Mouse (Mus musculus): ENCODE measurements at regions not wholly inside any gene's neighbourhood (a gene's known extent, or its start where the extent isn't known, plus 50 kb on each side); places are given as distances from the start of the nearest gene placed in this dataset.

GRCm38 (mm10) chr12:110154225-110154962 lies 124.5 kb upstream of the Dio3 start:
- no peak for ATAC-seq (ENCODE audit: low FRiP score)
- no peak overlapping the region for H3K4me3 ChIP-seq (replicated peaks)
- no peak overlapping the region for H3K27ac ChIP-seq
- no peaks in the 10 kb centered on the region for H3K9me3 ChIP-seq
- peaks cover 6% of the 10 kb centered on the region; the same call in 1 of the 2 replicates for H3K4me1 ChIP-seq
- H3K36me3 ChIP-seq (replicated peaks): no peaks in the 10 kb centered on the region
- no peak overlapping the region for H3K4me2 ChIP-seq
- WGBS: 90% methylated on average over 8 of the region's 8 CpGs
- H3K9ac ChIP-seq: no peak overlapping the region
- no peaks in the 10 kb centered on the region for H3K27me3 ChIP-seq

GRCm38 (mm10) chr12:110154963-110155325 lies 123.9 kb upstream of the Dio3 start:
- H3K36me3 ChIP-seq (replicated peaks): no peaks in the 10 kb centered on the region
- 88% methylated on average over 4 of the region's 4 CpGs for WGBS
- peaks cover 6% of the 10 kb centered on the region; the same call in 1 of the 2 replicates for H3K4me1 ChIP-seq
- ATAC-seq (ENCODE audit: low FRiP score): no peak
- H3K9ac ChIP-seq: no peak overlapping the region
- no peaks in the 10 kb centered on the region for H3K9me3 ChIP-seq
- no peaks in the 10 kb centered on the region for H3K27me3 ChIP-seq
- no peak overlapping the region for H3K27ac ChIP-seq
- H3K4me3 ChIP-seq (replicated peaks): no peak overlapping the region
- H3K4me2 ChIP-seq: no peak overlapping the region

GRCm38 (mm10) chr12:110156441-110156840 lies 122.4 kb upstream of the Dio3 start:
- peaks cover 6% of the 10 kb centered on the region; the same call in 1 of the 2 replicates for H3K4me1 ChIP-seq
- no peak overlapping the region for H3K27ac ChIP-seq
- H3K4me3 ChIP-seq (replicated peaks): no peak overlapping the region
- no peak for ATAC-seq (ENCODE audit: low FRiP score)
- H3K9ac ChIP-seq: no peak overlapping the region
- 50% methylated on average over 8 of the region's 8 CpGs for WGBS
- H3K27me3 ChIP-seq: no peaks in the 10 kb centered on the region
- H3K4me2 ChIP-seq: no peak overlapping the region
- no peaks in the 10 kb centered on the region for H3K36me3 ChIP-seq (replicated peaks)
- H3K9me3 ChIP-seq: no peaks in the 10 kb centered on the region

- Histone ChIP-seq H3K9me3 (no peaks in the 10 kb centered on the region), H3K27me3 (no peaks in the 10 kb centered on the region), H3K27ac (no peak overlapping the region), H3K4me1 (peaks cover 6% of the 10 kb centered on the region; the same call in 1 of the 2 replicates), H3K36me3 (replicated peaks) (no peaks in the 10 kb centered on the region), H3K9ac (no peak overlapping the region), H3K4me2 (no peak overlapping the region), H3K4me3 (replicated peaks) (no peak overlapping the region)
- 83% methylated on average over 16 of the region's 16 CpGs for WGBS
- no peak for ATAC-seq (ENCODE audit: low FRiP score)
Measured at GRCm38 (mm10) chr12:110157998-110158747, 120.7 kb upstream of the Dio3 start.

GRCm38 (mm10) chr12:110161306-110161705 lies 117.6 kb upstream of the Dio3 start:
- 89% methylated on average over 4 of the region's 4 CpGs for WGBS
- no peak overlapping the region for H3K27ac ChIP-seq
- H3K36me3 ChIP-seq (replicated peaks): no peaks in the 10 kb centered on the region
- no peak for ATAC-seq (ENCODE audit: low FRiP score)
- H3K4me1 ChIP-seq: peaks cover 5% of the 10 kb centered on the region; the same call in 1 of the 2 replicates
- H3K9me3 ChIP-seq: no peaks in the 10 kb centered on the region
- H3K4me2 ChIP-seq: no peak overlapping the region
- no peak overlapping the region for H3K9ac ChIP-seq
- H3K27me3 ChIP-seq: 0 out of 2 replicates have a peak, but pooled peaks cover 5% of the 10 kb centered on the region
- no peak overlapping the region for H3K4me3 ChIP-seq (replicated peaks)

GRCm38 (mm10) chr12:110165462-110165861 lies 113.4 kb upstream of the Dio3 start:
- Histone ChIP-seq H3K36me3 (replicated peaks) (no peaks in the 10 kb centered on the region), H3K4me2 (no peak overlapping the region), H3K4me1 (no peaks in the 10 kb centered on the region), H3K4me3 (replicated peaks) (no peak overlapping the region), H3K27me3 (0 out of 2 replicates have a peak, but pooled peaks cover 5% of the 10 kb centered on the region), H3K9me3 (no peaks in the 10 kb centered on the region), H3K9ac (no peak overlapping the region), H3K27ac (no peak overlapping the region)
- no peak for ATAC-seq (ENCODE audit: low FRiP score)
- WGBS: 86% methylated on average over 13 of the region's 13 CpGs

GRCm38 (mm10) chr12:110168407-110168806 lies 110.5 kb upstream of the Dio3 start:
- no peak overlapping the region for H3K9ac ChIP-seq
- no peaks in the 10 kb centered on the region for H3K36me3 ChIP-seq (replicated peaks)
- H3K4me1 ChIP-seq: no peaks in the 10 kb centered on the region
- no peak for ATAC-seq (ENCODE audit: low FRiP score)
- no peak overlapping the region for H3K4me2 ChIP-seq
- H3K9me3 ChIP-seq: no peaks in the 10 kb centered on the region
- 91% methylated on average over 4 of the region's 4 CpGs for WGBS
- H3K4me3 ChIP-seq (replicated peaks): no peak overlapping the region
- H3K27ac ChIP-seq: no peak overlapping the region
- H3K27me3 ChIP-seq: 0 out of 2 replicates have a peak, but pooled peaks cover 5% of the 10 kb centered on the region

GRCm38 (mm10) chr12:110169261-110169660 lies 109.6 kb upstream of the Dio3 start:
- ATAC-seq (ENCODE audit: low FRiP score): no peak
- H3K9me3 ChIP-seq: no peaks in the 10 kb centered on the region
- H3K4me3 ChIP-seq (replicated peaks): no peak overlapping the region
- H3K36me3 ChIP-seq (replicated peaks): no peaks in the 10 kb centered on the region
- H3K4me1 ChIP-seq: no peaks in the 10 kb centered on the region
- 95% methylated on average over 1 of the region's 1 CpGs for WGBS
- H3K27ac ChIP-seq: no peak overlapping the region
- no peak overlapping the region for H3K9ac ChIP-seq
- no peak overlapping the region for H3K4me2 ChIP-seq
- H3K27me3 ChIP-seq: 0 out of 2 replicates have a peak, but pooled peaks cover 5% of the 10 kb centered on the region

- no peak for ATAC-seq (ENCODE audit: low FRiP score)
- Histone ChIP-seq H3K27me3 (no peaks in the 10 kb centered on the region), H3K9me3 (no peaks in the 10 kb centered on the region), H3K36me3 (replicated peaks) (no peaks in the 10 kb centered on the region), H3K27ac (no peak overlapping the region), H3K4me1 (no peaks in the 10 kb centered on the region), H3K4me3 (replicated peaks) (no peak overlapping the region), H3K4me2 (no peak overlapping the region), H3K9ac (no peak overlapping the region)
- 85% methylated on average over 8 of the region's 8 CpGs for WGBS
Measured at GRCm38 (mm10) chr12:110170496-110170895, 108.4 kb upstream of the Dio3 start.

GRCm38 (mm10) chr12:110177826-110178225 lies 101.0 kb upstream of the Dio3 start:
- 97% methylated on average over 2 of the region's 2 CpGs for WGBS
- 0 out of 2 replicates have a peak, but pooled peaks cover 3% of the 10 kb centered on the region for H3K27me3 ChIP-seq

GRCm38 (mm10) chr12:110183473-110183872 lies 95.4 kb upstream of the Dio3 start:
- Histone ChIP-seq H3K36me3 (replicated peaks) (no peaks in the 10 kb centered on the region), H3K9ac (no peak overlapping the region), H3K9me3 (no peaks in the 10 kb centered on the region), H3K4me1 (peaks cover 53% of the 10 kb centered on the region), H3K27me3 (peaks cover 38% of the 10 kb centered on the region), H3K27ac (peak overlapping the region; percentile 50), H3K4me2 (peak overlapping the region; percentile 13; the same call in 1 of the 2 replicates), H3K4me3 (replicated peaks) (no peak overlapping the region)
- 11% methylated on average over 6 of the region's 6 CpGs for WGBS
- no peak; the same call in 1 of the 2 replicates for ATAC-seq (ENCODE audit: low FRiP score)

More at GRCm38 (mm10) chr12:110177826-110178225, 101.0 kb upstream of the Dio3 start:
- Histone ChIP-seq H3K27ac (no peak overlapping the region), H3K4me1 (peaks cover 1% of the 10 kb centered on the region; the same call in 1 of the 2 replicates), H3K9me3 (no peaks in the 10 kb centered on the region), H3K36me3 (replicated peaks) (no peaks in the 10 kb centered on the region), H3K9ac (no peak overlapping the region), H3K4me2 (no peak overlapping the region), H3K4me3 (replicated peaks) (no peak overlapping the region)
- ATAC-seq (ENCODE audit: low FRiP score): no peak

- Histone ChIP-seq H3K4me2 (no peak overlapping the region), H3K27ac (peak overlapping the region; percentile 96), H3K9me3 (no peaks in the 10 kb centered on the region), H3K27me3 (peaks cover 48% of the 10 kb centered on the region), H3K9ac (no peak overlapping the region), H3K4me3 (replicated peaks) (no peak overlapping the region), H3K4me1 (peaks cover 63% of the 10 kb centered on the region), H3K36me3 (replicated peaks) (no peaks in the 10 kb centered on the region)
- ATAC-seq (ENCODE audit: low FRiP score): no peak
- 36% methylated on average over 8 of the region's 9 CpGs for WGBS
Measured at GRCm38 (mm10) chr12:110185399-110185798, 93.5 kb upstream of the Dio3 start.

Data from forebrain, embryonic 12.5 days (tissue).